Mouse (Mus musculus): Measurements from ENCODE around the gene Yipf1. TPM values are rescaled to one million over a fixed set of nuclear protein-coding genes. Genes with fewer than 3 reads are reported as not detected.

The Yipf1 gene
- 71.7 and 76.3 TPM in 2 replicates for polyA plus RNA-seq (2015; fragmentation: Nextera tagmentation; extraction: Ambion mirVana)

GRCm38 (mm10) chr4:107313690-107314478 lies at the start of gene Yipf1:
Gene Yipf1, plus strand, starts transcription at chr4:107314363.
- Histone ChIP-seq H3K27ac (ENCODE audit: low read length) (peak within 1 kb of the TSS; percentile 34), H3K9me3 (ENCODE audit: low read length) (no peaks in the 10 kb centered on the region), H3K27me3 (replicated peaks; ENCODE audit: insufficient read depth, low read length) (no peaks in the 10 kb centered on the region), H3K4me1 (ENCODE audit: insufficient read depth, low read depth, low read length) (peaks cover 11% of the 10 kb centered on the region; the same call in 1 of the 2 replicates), H3K36me3 (ENCODE audit: insufficient read depth, low read length) (no peaks in the 10 kb centered on the region), H3K4me2 (replicated peaks; ENCODE audit: low read depth, low read length) (peak within 1 kb of the TSS; percentile 65), H3K4me3 (ENCODE audit: low read depth, low read length) (peak within 1 kb of the TSS; percentile 47), H3K9ac (replicated peaks; ENCODE audit: low read depth) (peak within 1 kb of the TSS; percentile 43)
- peak; percentile 97 for DNase-seq (ENCODE audit: low spot score)
- 1% methylated on average over 29 of the region's 29 CpGs for WGBS
- TF ChIP-seq CTCF (IDR thresholded peaks at IDR 0.05), result peak; percentile 67
- TF ChIP-seq EP300 (IDR thresholded peaks at IDR 0.05), result peak; percentile 33; the same call in 1 of the 2 replicates
- peak; percentile 97 for ATAC-seq

GRCm38 (mm10) chr4:107273683-107274082 lies 40.5 kb upstream of the Yipf1 start:
- Histone ChIP-seq H3K9me3 (ENCODE audit: low read length) (no peaks in the 10 kb centered on the region), H3K4me1 (ENCODE audit: insufficient read depth, low read depth, low read length) (no peaks in the 10 kb centered on the region), H3K36me3 (ENCODE audit: insufficient read depth, low read length) (no peaks in the 10 kb centered on the region), H3K9ac (replicated peaks; ENCODE audit: low read depth) (no peak overlapping the region), H3K4me3 (ENCODE audit: low read depth, low read length) (no peak overlapping the region), H3K4me2 (replicated peaks; ENCODE audit: low read depth, low read length) (no peak overlapping the region), H3K27me3 (replicated peaks; ENCODE audit: insufficient read depth, low read length) (no peaks in the 10 kb centered on the region), H3K27ac (ENCODE audit: low read length) (no peak overlapping the region)
- WGBS, result 75% methylated on average over 4 of the region's 4 CpGs
- TF ChIP-seq CTCF (IDR thresholded peaks at IDR 0.05) (no peak), EP300 (IDR thresholded peaks at IDR 0.05) (no peak)
- ATAC-seq (no peak), DNase-seq (ENCODE audit: low spot score) (peak; percentile 5)

- H3K4me2 ChIP-seq (replicated peaks; ENCODE audit: low read depth, low read length), result no peak overlapping the region
- no peak overlapping the region for H3K27ac ChIP-seq (ENCODE audit: low read length)
- no peak for ATAC-seq
- H3K4me3 ChIP-seq (ENCODE audit: low read depth, low read length), result no peak overlapping the region
- no peaks in the 10 kb centered on the region for H3K36me3 ChIP-seq (ENCODE audit: insufficient read depth, low read length)
- no peaks in the 10 kb centered on the region for H3K4me1 ChIP-seq (ENCODE audit: insufficient read depth, low read depth, low read length)
- DNase-seq (ENCODE audit: low spot score), result no peak
- WGBS, result 61% methylated on average over 5 of the region's 5 CpGs
- H3K9ac ChIP-seq (replicated peaks; ENCODE audit: low read depth), result no peak overlapping the region
- no peaks in the 10 kb centered on the region for H3K9me3 ChIP-seq (ENCODE audit: low read length)
- no peaks in the 10 kb centered on the region for H3K27me3 ChIP-seq (replicated peaks; ENCODE audit: insufficient read depth, low read length)
- TF ChIP-seq EP300 (IDR thresholded peaks at IDR 0.05) (no peak), CTCF (IDR thresholded peaks at IDR 0.05) (no peak)
Measured at GRCm38 (mm10) chr4:107274511-107274910, 39.7 kb upstream of the Yipf1 start.

- 33% methylated on average over 8 of the region's 8 CpGs for WGBS
- H3K4me2 ChIP-seq (replicated peaks; ENCODE audit: low read depth, low read length), result no peak overlapping the region
Measured at GRCm38 (mm10) chr4:107278188-107278707, 35.9 kb upstream of the Yipf1 start.

GRCm38 (mm10) chr4:107280843-107281475 lies 33.2 kb upstream of the Yipf1 start:
- DNase-seq (ENCODE audit: low spot score) (no peak), ATAC-seq (no peak)
- H3K27me3 ChIP-seq (replicated peaks; ENCODE audit: insufficient read depth, low read length), result no peaks in the 10 kb centered on the region
- no peak overlapping the region for H3K27ac ChIP-seq (ENCODE audit: low read length)
- H3K36me3 ChIP-seq (ENCODE audit: insufficient read depth, low read length), result no peaks in the 10 kb centered on the region
- 80% methylated on average over 7 of the region's 7 CpGs for WGBS
- no peaks in the 10 kb centered on the region for H3K4me1 ChIP-seq (ENCODE audit: insufficient read depth, low read depth, low read length)
- no peak overlapping the region for H3K4me3 ChIP-seq (ENCODE audit: low read depth, low read length)
- H3K9me3 ChIP-seq (ENCODE audit: low read length), result no peaks in the 10 kb centered on the region
- TF ChIP-seq EP300 (IDR thresholded peaks at IDR 0.05), result no peak
- no peak for TF ChIP-seq CTCF (IDR thresholded peaks at IDR 0.05)
- no peak overlapping the region for H3K4me2 ChIP-seq (replicated peaks; ENCODE audit: low read depth, low read length)
- H3K9ac ChIP-seq (replicated peaks; ENCODE audit: low read depth), result no peak overlapping the region

More at GRCm38 (mm10) chr4:107278188-107278707, 35.9 kb upstream of the Yipf1 start:
- peak; percentile 32 for DNase-seq (ENCODE audit: low spot score)
- Histone ChIP-seq H3K27me3 (replicated peaks; ENCODE audit: insufficient read depth, low read length) (no peaks in the 10 kb centered on the region), H3K27ac (ENCODE audit: low read length) (no peak overlapping the region), H3K9me3 (ENCODE audit: low read length) (no peaks in the 10 kb centered on the region), H3K36me3 (ENCODE audit: insufficient read depth, low read length) (no peaks in the 10 kb centered on the region), H3K4me1 (ENCODE audit: insufficient read depth, low read depth, low read length) (no peaks in the 10 kb centered on the region), H3K4me3 (ENCODE audit: low read depth, low read length) (no peak overlapping the region), H3K9ac (replicated peaks; ENCODE audit: low read depth) (no peak overlapping the region)
- ATAC-seq, result peak; percentile 25; the same call in 1 of the 2 replicates
- TF ChIP-seq CTCF (IDR thresholded peaks at IDR 0.05), result no peak
- TF ChIP-seq EP300 (IDR thresholded peaks at IDR 0.05), result no peak

All from lung, postnatal 0 days (tissue).